Mouse (Mus musculus) midbrain, embryonic 11.5 days (tissue): ENCODE measurements around the gene Zfp738. TPM values are rescaled to one million over a fixed set of nuclear protein-coding genes. Genes with fewer than 3 reads are reported as not detected.
"Not testable (repeated sequence)": the region's sequence is repeated elsewhere in the genome, so short reads cannot be mapped to it uniquely, and the experiment has no call there.

Experiments
- ATAC-seq: fragments of 200-750 bp; cut with Nextera tagmentation; 2 replicates; pipeline ENCODE4 v1.8.0; 2017; ENCODE audit warnings: moderate TSS enrichment, moderate library complexity; ENCODE audit not compliant: low FRiP score
- DNase-seq: peaks from one replicate; pipeline ENCODE4 v3.0.0; 2015; ENCODE audit warnings: low spot score; ENCODE audit errors: missing footprints
- H3K27ac ChIP-seq: fragments of 300-500 bp; sonication (generic); 2 replicates; pipeline ENCODE4 v1.5.1; 2014; ENCODE audit warnings: low read depth, low read length
- H3K27me3 ChIP-seq: fragments of 300-500 bp; sonication (generic); 2 replicates; pipeline ENCODE4 v1.6.1; 2014; ENCODE audit warnings: mild to moderate bottlenecking, low read length, moderate library complexity, mixed read lengths; ENCODE audit not compliant: control insufficient read depth, insufficient read depth
- H3K36me3 ChIP-seq: fragments of 300-500 bp; sonication (generic); 2 replicates; pipeline ENCODE4 v1.6.1; 2014; ENCODE audit warnings: mild to moderate bottlenecking, low read length, moderate library complexity, mixed read lengths; ENCODE audit not compliant: control insufficient read depth, insufficient read depth
- H3K4me1 ChIP-seq: fragments of 300-500 bp; sonication (generic); 2 replicates; pipeline ENCODE4 v1.6.1; 2014; ENCODE audit warnings: low read length; ENCODE audit not compliant: control insufficient read depth, insufficient read depth
- H3K4me2 ChIP-seq: fragments of 300-500 bp; sonication (generic); 2 replicates; pipeline ENCODE4 v1.6.1; 2014; ENCODE audit warnings: mild to moderate bottlenecking, moderate library complexity
- H3K4me3 ChIP-seq: fragments of 300-500 bp; sonication (generic); 2 replicates; pipeline ENCODE4 v1.5.1; 2014; ENCODE audit warnings: low read depth, low read length
- H3K9ac ChIP-seq: fragments of 300-500 bp; sonication (generic); 2 replicates; pipeline ENCODE4 v1.6.1; 2014; ENCODE audit warnings: low read length
- H3K9me3 ChIP-seq: fragments of 300-500 bp; sonication (generic); 2 replicates; pipeline ENCODE4 v1.6.1; 2016; ENCODE audit warnings: low read length; ENCODE audit not compliant: control insufficient read depth
- WGBS: fragments of 180-500 bp; shearing (Covaris S2); extraction: QIAGEN DNeasy Blood & Tissue Kit; methylation state at CpG from one replicate; pipeline ENCODE4 v1.1.7; 2014; 5-methylcytosine and 5-hydroxymethylcytosine counted together
- polyA plus RNA-seq: library from polyadenylated mRNA; unstranded; fragments of >200 nt; fragmentation: Nextera tagmentation; extraction: Ambion mirVana; gene quantifications from 2 replicates; pipeline ENCODE4 v1.2.1, GENCODE M21; 2014

Gene Zfp738
- polyA plus RNA-seq, 1 experiment from 2014 or later: 10.5 TPM

GRCm38 (mm10) chr13:67682959-67683735 lies 3.7 kb downstream of the Zfp738 start:
- not testable (repeated sequence) for H3K27me3 ChIP-seq, H3K27ac ChIP-seq, H3K4me1 ChIP-seq, H3K36me3 ChIP-seq, H3K9me3 ChIP-seq
- peak overlapping the region; percentile 61 for H3K4me3 ChIP-seq
- peak; percentile 100 for ATAC-seq
- H3K9ac ChIP-seq: peak overlapping the region; percentile 80
- DNase-seq: peak; percentile 97
- 15% methylated on average over 16 of the region's 16 CpGs for WGBS
- H3K4me2 ChIP-seq: peak overlapping the region; percentile 57

GRCm38 (mm10) chr13:67674902-67675301 lies 12.0 kb downstream of the Zfp738 start:
- H3K4me1 ChIP-seq: no peaks in the 10 kb centered on the region
- H3K27me3 ChIP-seq: no peaks in the 10 kb centered on the region
- 0 out of 2 replicates have a peak, but pooled peaks cover under 1% of the 10 kb centered on the region for H3K36me3 ChIP-seq
- H3K9ac ChIP-seq: no peak overlapping the region
- DNase-seq (no peak), ATAC-seq (no peak)
- H3K27ac ChIP-seq: no peak overlapping the region
- no peak overlapping the region for H3K4me3 ChIP-seq
- no peak overlapping the region for H3K4me2 ChIP-seq
- H3K9me3 ChIP-seq: no peaks in the 10 kb centered on the region
- WGBS: 93% methylated on average over 2 of the region's 2 CpGs

GRCm38 (mm10) chr13:67652496-67652895 lies 34.4 kb downstream of the Zfp738 start:
- DNase-seq: no peak
- no peak overlapping the region for H3K4me2 ChIP-seq
- H3K36me3 ChIP-seq: no peaks in the 10 kb centered on the region
- ATAC-seq: no peak
- H3K27me3 ChIP-seq: no peaks in the 10 kb centered on the region
- no peak overlapping the region for H3K4me3 ChIP-seq
- no peaks in the 10 kb centered on the region for H3K9me3 ChIP-seq
- no peak overlapping the region for H3K27ac ChIP-seq
- H3K9ac ChIP-seq: no peak overlapping the region
- 45% methylated on average over 3 of the region's 3 CpGs for WGBS
- H3K4me1 ChIP-seq: no peaks in the 10 kb centered on the region

- WGBS: under 1% methylated on average over 19 of the region's 19 CpGs
- Histone ChIP-seq H3K4me1 (no peaks in the 10 kb centered on the region), H3K9me3 (no peaks in the 10 kb centered on the region), H3K36me3 (no peaks in the 10 kb centered on the region), H3K27me3 (no peaks in the 10 kb centered on the region), H3K27ac (no peak within 1 kb of the TSS), H3K4me2 (peak within 1 kb of the TSS; percentile 45), H3K9ac (peak within 1 kb of the TSS; percentile 70), H3K4me3 (peak within 1 kb of the TSS; percentile 75)
- DNase-seq: peak; percentile 98
- peak; percentile 99 for ATAC-seq
Measured at GRCm38 (mm10) chr13:67637294-67638007, 49.4 kb downstream of the Zfp738 start, which contains the start of the genes Gm49345 and Zfp729a. TSS of gene Gm49345 (minus strand) at chr13:67637769. TSS of gene Zfp729a (minus strand) at chr13:67637791.

GRCm38 (mm10) chr13:67610108-67610507 lies 76.8 kb downstream of the Zfp738 start:
- Histone ChIP-seq H3K27me3 (no peaks in the 10 kb centered on the region), H3K4me3 (no peak overlapping the region), H3K9ac (no peak overlapping the region), H3K4me2 (no peak overlapping the region), H3K27ac (no peak overlapping the region), H3K4me1 (peaks cover 3% of the 10 kb centered on the region; the same call in 1 of the 2 replicates), H3K36me3 (no peaks in the 10 kb centered on the region), H3K9me3 (peaks cover 2% of the 10 kb centered on the region; the same call in 1 of the 2 replicates)
- no peak for ATAC-seq
- WGBS: 91% methylated on average over 4 of the region's 4 CpGs
- peak; percentile 85 for DNase-seq

- Histone ChIP-seq H3K4me1 (peaks cover 3% of the 10 kb centered on the region; the same call in 1 of the 2 replicates), H3K4me2 (peak within 1 kb of the TSS; percentile 46), H3K36me3 (no peaks in the 10 kb centered on the region), H3K27ac (no peak within 1 kb of the TSS), H3K9me3 (peaks cover 2% of the 10 kb centered on the region; the same call in 1 of the 2 replicates), H3K4me3 (peak within 1 kb of the TSS; percentile 61), H3K9ac (peak within 1 kb of the TSS; percentile 68), H3K27me3 (no peaks in the 10 kb centered on the region)
- DNase-seq (peak; percentile 99), ATAC-seq (peak; percentile 97)
- 6% methylated on average over 20 of the region's 20 CpGs for WGBS
Measured at GRCm38 (mm10) chr13:67609066-67609876, 77.6 kb downstream of the Zfp738 start, which contains the start of gene Zfp729b. TSS of gene Zfp729b (minus strand) at chr13:67609707.

Other genes starting within 250 kb of the Zfp738 start
- gene Zfp874a, start 235.4 kb downstream of the Zfp738 start, polyA plus RNA-seq: 7.5 and 9.4 TPM in 2 replicates
- 1.2 and 1.9 TPM in 2 replicates for gene Zfp874b, start 202.8 kb downstream of the Zfp738 start, polyA plus RNA-seq
- 17.9 and 19.6 TPM in 2 replicates for gene Zfp58, start 186.5 kb downstream of the Zfp738 start, polyA plus RNA-seq
- not detected in 2 replicates for gene Gm26965, start 160.9 kb downstream of the Zfp738 start, polyA plus RNA-seq
- gene Zfp87, start 160.9 kb downstream of the Zfp738 start, polyA plus RNA-seq: 31.7 and 34.9 TPM in 2 replicates
- 18.8 and 21.4 TPM in 2 replicates for gene Zfp748, start 133.2 kb downstream of the Zfp738 start, polyA plus RNA-seq
- gene Zfp729b, start 77.4 kb downstream of the Zfp738 start, polyA plus RNA-seq: 4.7 and 5.3 TPM in 2 replicates
- gene Gm49345, start 49.3 kb downstream of the Zfp738 start, polyA plus RNA-seq: 0.27 TPM in 1 of 2 replicates, not detected in the other
- gene Zfp729a, start 49.3 kb downstream of the Zfp738 start, polyA plus RNA-seq: 2.6 and 5.0 TPM in 2 replicates
- 5.7 TPM in 2 replicates for gene Zfp65, start 42.1 kb upstream of the Zfp738 start, polyA plus RNA-seq
- 6.4 and 6.7 TPM in 2 replicates for gene Zfp85, start 68.2 kb upstream of the Zfp738 start, polyA plus RNA-seq
- gene Zfp493, start 92.6 kb upstream of the Zfp738 start, polyA plus RNA-seq: 3.8 and 4.1 TPM in 2 replicates
- gene Zfp273, start 126.7 kb upstream of the Zfp738 start, polyA plus RNA-seq: 8.6 and 9.0 TPM in 2 replicates
- gene Gm10037, start 144.0 kb upstream of the Zfp738 start, polyA plus RNA-seq: 3.1 and 3.6 TPM in 2 replicates
- not detected in 2 replicates for gene BC048507, start 176.3 kb upstream of the Zfp738 start, polyA plus RNA-seq